Comparison of ENCODE assay signal across 9 mouse cellular contexts in genomic region chrX:12140086-12140740, GRCm38 (mm10). TPM values are rescaled to one million over a fixed set of nuclear protein-coding genes. Genes with fewer than 3 reads are reported as not detected.
A peak's percentile ranks its signal among the peaks of the same experiment; 100 is the strongest.
DNase-seq lines count a peak whose midpoint lies in the region; ATAC-seq and TF ChIP-seq lines count a peak whose summit lies in the region.
"Had no signal": no experiment of that assay in that cellular context is flagged by ENCODE, and none has a peak within 500 bp of the region (broad histone marks: within the 10 kb centered on the region; RNA-seq: fewer than 3 reads in every experiment).

No protein-coding gene starts in this region.

- 2% methylated on average over 51 of the region's 51 CpGs for WGBS in heart, embryonic 13.5 days
- 4% methylated on average over 46 of the region's 51 CpGs for whole genome bisulfite sequencing in limb, embryonic 14.5 days
- WGBS in neural tube, embryonic 15.5 days = 4% methylated on average over 38 of the region's 51 CpGs

- no peak for ATAC-seq in heart, embryonic 13.5 days (ENCODE audit: extremely low read depth, insufficient number of reproducible peaks, low FRiP score, low TSS enrichment)
- no peak for ATAC-seq in limb, embryonic 14.5 days (ENCODE audit: low FRiP score, low read depth)
- no peak for ATAC-seq in neural tube, embryonic 15.5 days (ENCODE audit: low FRiP score)

- intact Hi-C loops in gastrocnemius, adult 2 months (cut with DNase I) = no loop called here

- no peaks in the 10 kb centered on the region for H3K36me3 ChIP-seq in heart, embryonic 13.5 days
- no peaks in the 10 kb centered on the region for H3K36me3 ChIP-seq in limb, embryonic 14.5 days (ENCODE audit: control insufficient read depth, insufficient read depth, low read length)
- no peaks in the 10 kb centered on the region for H3K36me3 ChIP-seq in neural tube, embryonic 15.5 days

- no peak for TF ChIP-seq POLR2A in limb, embryonic 14.5 days (IDR thresholded peaks at IDR 0.05; ENCODE audit: borderline replicate concordance, extremely low read depth, insufficient read depth, insufficient read length)

- peak overlapping the region; percentile 73 for H3K4me2 ChIP-seq in heart, embryonic 13.5 days
- H3K4me2 ChIP-seq in limb, embryonic 14.5 days (replicated peaks; ENCODE audit: low read depth, low read length, severe bottlenecking) = peak overlapping the region; percentile 56
- peak overlapping the region; percentile 62 for H3K4me2 ChIP-seq in neural tube, embryonic 15.5 days

- H3K27ac ChIP-seq in gastrocnemius, adult 2 months = peak overlapping the region; percentile 85
- H3K27ac ChIP-seq in heart, embryonic 13.5 days (replicated peaks) = peak overlapping the region; percentile 68
- no peak overlapping the region for H3K27ac ChIP-seq in limb, embryonic 14.5 days (replicated peaks; ENCODE audit: low read depth, low read length)
- no peak overlapping the region for H3K27ac ChIP-seq in neural tube, embryonic 15.5 days (replicated peaks)

- H3K9me3 ChIP-seq in heart, embryonic 13.5 days = no peaks in the 10 kb centered on the region
- H3K9me3 ChIP-seq in limb, embryonic 14.5 days (ENCODE audit: control insufficient read depth, low read length) = no peaks in the 10 kb centered on the region
- H3K9me3 ChIP-seq in neural tube, embryonic 15.5 days (replicated peaks) = no peaks in the 10 kb centered on the region

- peak overlapping the region; percentile 83 for H3K9ac ChIP-seq in heart, embryonic 13.5 days
- H3K9ac ChIP-seq in limb, embryonic 14.5 days (ENCODE audit: low read depth, low read length, severe bottlenecking) = peak overlapping the region; percentile 60
- H3K9ac ChIP-seq in neural tube, embryonic 15.5 days (replicated peaks) = peak overlapping the region; percentile 36

- TF ChIP-seq CTCF in gastrocnemius, adult 2 months (IDR thresholded peaks at IDR 0.05) = peak; percentile 9; the same call in 1 of the 2 replicates

- peaks cover 91% of the 10 kb centered on the region for H3K27me3 ChIP-seq in heart, embryonic 13.5 days (replicated peaks)
- peaks cover 21% of the 10 kb centered on the region for H3K27me3 ChIP-seq in limb, embryonic 14.5 days (ENCODE audit: control insufficient read depth, insufficient read depth, low read length)
- peaks cover 38% of the 10 kb centered on the region for H3K27me3 ChIP-seq in neural tube, embryonic 15.5 days (replicated peaks)
- H3K27me3 ChIP-seq: CH12.LX had no signal

- peak overlapping the region; percentile 71 for H3K4me3 ChIP-seq in gastrocnemius, adult 2 months
- peak overlapping the region; percentile 48 for H3K4me3 ChIP-seq in heart, embryonic 13.5 days
- H3K4me3 ChIP-seq in limb, embryonic 14.5 days (replicated peaks; ENCODE audit: low read length) = peak overlapping the region; percentile 31
- H3K4me3 ChIP-seq in neural tube, embryonic 15.5 days (replicated peaks) = peak overlapping the region; percentile 32

- H3K4me1 ChIP-seq in heart, embryonic 13.5 days = peaks cover 15% of the 10 kb centered on the region
- peaks cover 11% of the 10 kb centered on the region for H3K4me1 ChIP-seq in limb, embryonic 14.5 days (ENCODE audit: control insufficient read depth, insufficient read depth, low read length)
- peaks cover 34% of the 10 kb centered on the region for H3K4me1 ChIP-seq in neural tube, embryonic 15.5 days

- DNase-seq in gastrocnemius, adult 2 months = peak; percentile 42
- DNase-seq in gastrocnemius, adult 8-10 months (ENCODE audit: low spot score in 2 of 2) = no peak
- peak; percentile 38 for DNase-seq in R1 (ENCODE audit: low read depth, low spot score)
- DNase-seq in limb, embryonic 14.5 days (ENCODE audit: low spot score) = no peak
- DNase-seq in cerebellum, adult 18-20 months = no peak
- DNase-seq in left cerebral cortex, adult 8-10 months (ENCODE audit: low spot score in 2 of 2) = no peak

RNA-seq across cellular contexts. Expression of gene Bcor, which starts 19.9 kb away (rescaled TPM):
- total RNA-seq in gastrocnemius, adult 2 months (2021) = 10 to 100 TPM; 14.9 to 17.1 TPM
- total RNA-seq in gastrocnemius, adult 8-10 months (2022) = 10 to 100 TPM; 13.2 to 17.4 (median 14.1) TPM
- 14.2 and 14.5 TPM in 2 replicates for polyA plus RNA-seq in heart, embryonic 13.5 days (2015; fragmentation: Nextera tagmentation; extraction: Ambion mirVana)
- polyA plus RNA-seq in limb, embryonic 14.5 days (2012; rRNA removed) = 20.0 and 22.5 TPM in 2 replicates
- polyA plus RNA-seq in limb, embryonic 14.5 days (2014; fragmentation: Nextera tagmentation; extraction: Ambion mirVana) = 17.0 and 18.1 TPM in 2 replicates
- polyA plus RNA-seq in neural tube, embryonic 15.5 days (2015; fragmentation: Nextera tagmentation; extraction: Ambion mirVana) = 12.2 and 13.8 TPM in 2 replicates
- total RNA-seq in left cerebral cortex, adult 8-10 months (2022) = 10 to 100 TPM; 27.1 to 32.2 (median 27.4) TPM

Comparison
In these comparisons a context has a peak if more than half of its experiments do, and no peak if none do; other contexts are left out.
1. DNase-seq: peak in gastrocnemius, adult 2 months (single experiment) and R1 (single experiment); none in gastrocnemius, adult 8-10 months (0 of 2), limb, embryonic 14.5 days (single experiment), cerebellum, adult 18-20 months (0 of 2) and left cerebral cortex, adult 8-10 months (0 of 2).
2. H3K27ac ChIP-seq: peak in gastrocnemius, adult 2 months (single experiment) and heart, embryonic 13.5 days (single experiment); none in limb, embryonic 14.5 days (single experiment) and neural tube, embryonic 15.5 days (single experiment).
3. Peak in every context shown above with its lines, with median percentiles within 50 percentile points of each other: H3K4me3 ChIP-seq, H3K4me2 ChIP-seq and H3K9ac ChIP-seq.